Mouse (Mus musculus) embryonic facial prominence, embryonic 11.5 days (tissue): ENCODE data around the gene Banf1. TPM values are rescaled to one million over a fixed set of nuclear protein-coding genes. Genes with fewer than 3 reads are reported as not detected.

Source experiments
- ATAC-seq: fragments of 200-750 bp; cut with Nextera tagmentation; replicated peaks from 2 replicates; pipeline ENCODE4 v1.8.0; 2017; ENCODE audit warnings: low read depth; ENCODE audit not compliant: insufficient number of reproducible peaks, low FRiP score, low TSS enrichment
- DNase-seq: peaks from one replicate; pipeline ENCODE4 v3.0.0-alpha.2; 2015; ENCODE audit warnings: low spot score
- H3K27ac ChIP-seq: fragments of 300-500 bp; sonication (generic); replicated peaks from 2 replicates; pipeline ENCODE4 v1.5.1; 2014; ENCODE audit warnings: mild to moderate bottlenecking, low read depth, low read length, control low read depth
- H3K27me3 ChIP-seq: fragments of 300-500 bp; sonication (generic); 2 replicates; pipeline ENCODE4 v1.6.1; 2014; ENCODE audit warnings: mild to moderate bottlenecking, low read length, moderate library complexity, mixed read lengths; ENCODE audit not compliant: control insufficient read depth, insufficient read depth
- H3K36me3 ChIP-seq: fragments of 300-500 bp; sonication (generic); replicated peaks from 2 replicates; pipeline ENCODE4 v1.6.1; 2014; ENCODE audit warnings: low read depth, mild to moderate bottlenecking, low read length, moderate library complexity, mixed read lengths; ENCODE audit not compliant: control insufficient read depth, insufficient read depth
- H3K4me1 ChIP-seq: fragments of 300-500 bp; sonication (generic); 2 replicates; pipeline ENCODE4 v1.6.1; 2014; ENCODE audit warnings: low read length, mixed read lengths; ENCODE audit not compliant: control insufficient read depth, insufficient read depth
- H3K4me2 ChIP-seq: fragments of 300-500 bp; sonication (generic); 2 replicates; pipeline ENCODE4 v1.6.1; 2014; ENCODE audit warnings: low read depth, mild to moderate bottlenecking, control low read depth, low read length, moderate library complexity
- H3K4me3 ChIP-seq: fragments of 300-500 bp; sonication (generic); 2 replicates; pipeline ENCODE4 v1.5.1; 2014; ENCODE audit warnings: low read depth, low read length, control low read depth
- H3K9ac ChIP-seq: fragments of 300-500 bp; sonication (generic); replicated peaks from 2 replicates; pipeline ENCODE4 v1.6.1; 2014; ENCODE audit warnings: mild to moderate bottlenecking, control low read depth, low read length
- H3K9me3 ChIP-seq: fragments of 300-500 bp; sonication (generic); replicated peaks from 2 replicates; pipeline ENCODE4 v1.6.1; 2016; ENCODE audit warnings: mild to moderate bottlenecking, low read length, inconsistent platforms, mixed read lengths; ENCODE audit not compliant: control insufficient read depth
- WGBS: fragments of 180-500 bp; shearing (Covaris S2); extraction: QIAGEN DNeasy Blood & Tissue Kit; methylation state at CpG from one replicate; pipeline ENCODE4 v1.1.7; 2014; 5-methylcytosine and 5-hydroxymethylcytosine counted together
- polyA plus RNA-seq: library from polyadenylated mRNA; unstranded; fragments of >200 nt; fragmentation: Nextera tagmentation; extraction: Ambion mirVana; gene quantifications from 2 replicates; pipeline ENCODE4 v1.2.1, GENCODE M21; 2014

The Banf1 gene
- polyA plus RNA-seq, 1 experiment from 2014 or later: 464 TPM

GRCm38 (mm10) chr19:5334741-5335140 is 32.2 kb downstream of the Banf1 start:
- no peak overlapping the region for H3K4me3 ChIP-seq
- ATAC-seq: no peak

GRCm38 (mm10) chr19:5327970-5328369 is 39.0 kb downstream of the Banf1 start:
- Histone ChIP-seq H3K4me2 (no peak overlapping the region), H3K27me3 (no peaks in the 10 kb centered on the region), H3K4me3 (no peak overlapping the region), H3K4me1 (no peaks in the 10 kb centered on the region), H3K9ac (no peak overlapping the region), H3K27ac (no peak overlapping the region), H3K9me3 (no peaks in the 10 kb centered on the region), H3K36me3 (no peaks in the 10 kb centered on the region)
- ATAC-seq (no peak), DNase-seq (no peak)
- 72% methylated on average over 19 of the region's 19 CpGs for WGBS

More at GRCm38 (mm10) chr19:5334741-5335140, 32.2 kb downstream of the Banf1 start:
- no peak overlapping the region for H3K9ac ChIP-seq
- H3K9me3 ChIP-seq: no peaks in the 10 kb centered on the region
- H3K27ac ChIP-seq: no peak overlapping the region
- no peaks in the 10 kb centered on the region for H3K27me3 ChIP-seq
- 74% methylated on average over 5 of the region's 5 CpGs for WGBS
- no peak overlapping the region for H3K4me2 ChIP-seq
- H3K4me1 ChIP-seq: no peaks in the 10 kb centered on the region
- DNase-seq: no peak
- H3K36me3 ChIP-seq: no peaks in the 10 kb centered on the region

- H3K36me3 ChIP-seq: no peaks in the 10 kb centered on the region
- no peak overlapping the region for H3K27ac ChIP-seq
- 67% methylated on average over 17 of the region's 17 CpGs for WGBS
- no peaks in the 10 kb centered on the region for H3K9me3 ChIP-seq
- H3K4me1 ChIP-seq: no peaks in the 10 kb centered on the region
- no peak for ATAC-seq
- H3K4me2 ChIP-seq: no peak overlapping the region
- no peak for DNase-seq
- no peak overlapping the region for H3K4me3 ChIP-seq
- H3K9ac ChIP-seq: no peak overlapping the region
- H3K27me3 ChIP-seq: no peaks in the 10 kb centered on the region
These were observed 43.2 kb downstream of the Banf1 start for GRCm38 (mm10) chr19:5323801-5324200.

Other genes starting within 250 kb of the Banf1 start
- gene Klc2, start 248.6 kb downstream of the Banf1 start, polyA plus RNA-seq: 18.9 and 19.8 TPM in 2 replicates
- 24.4 and 28.4 TPM in 2 replicates for gene Pacs1, start 94.0 kb downstream of the Banf1 start, polyA plus RNA-seq
- 375 and 387 TPM in 2 replicates for gene Sf3b2, start 71.7 kb downstream of the Banf1 start, polyA plus RNA-seq
- 8.5 and 11.3 TPM in 2 replicates for gene Gal3st3, start 68.8 kb downstream of the Banf1 start, polyA plus RNA-seq
- gene Catsper1, start 31.4 kb downstream of the Banf1 start, polyA plus RNA-seq: not detected in 2 replicates
- gene Cst6, start 17.6 kb downstream of the Banf1 start, polyA plus RNA-seq: 0.69 and 1.3 TPM in 2 replicates
- 58.2 and 63.7 TPM in 2 replicates for gene Eif1ad, start 427 bp downstream of the Banf1 start, polyA plus RNA-seq
- 72.9 and 76.1 TPM in 2 replicates for gene Sart1, start 21.5 kb upstream of the Banf1 start, polyA plus RNA-seq
- 0.15 and 0.36 TPM in 2 replicates for gene Tsga10ip, start 35.4 kb upstream of the Banf1 start, polyA plus RNA-seq
- gene Drap1, start 57.8 kb upstream of the Banf1 start, polyA plus RNA-seq: 204 and 213 TPM in 2 replicates
- gene AI837181, start 58.0 kb upstream of the Banf1 start, polyA plus RNA-seq: 33.2 and 36.7 TPM in 2 replicates
- not detected in 2 replicates for gene Fosl1, start 80.4 kb upstream of the Banf1 start, polyA plus RNA-seq
- gene Ccdc85b, start 90.7 kb upstream of the Banf1 start, polyA plus RNA-seq: 7.5 and 7.8 TPM in 2 replicates
- 105 and 115 TPM in 2 replicates for gene Fibp, start 93.4 kb upstream of the Banf1 start, polyA plus RNA-seq
- 1.1 and 1.4 TPM in 2 replicates for gene Ctsw, start 101.3 kb upstream of the Banf1 start, polyA plus RNA-seq
- 80.9 and 91.9 TPM in 2 replicates for gene Efemp2, start 106.8 kb upstream of the Banf1 start, polyA plus RNA-seq
- 29.6 and 39.2 TPM in 2 replicates for gene Mus81, start 121.2 kb upstream of the Banf1 start, polyA plus RNA-seq
- gene Cfl1, start 123.3 kb upstream of the Banf1 start, polyA plus RNA-seq: 3,308 and 3,397 TPM in 2 replicates
- not detected in 2 replicates for gene 1700020D05Rik, start 136.6 kb upstream of the Banf1 start, polyA plus RNA-seq
- 8.7 and 9.8 TPM in 2 replicates for gene Snx32, start 143.4 kb upstream of the Banf1 start, polyA plus RNA-seq
- gene Ovol1, start 193.5 kb upstream of the Banf1 start, polyA plus RNA-seq: 0.62 and 1.4 TPM in 2 replicates
- gene Ap5b1, start 200.9 kb upstream of the Banf1 start, polyA plus RNA-seq: 1.7 and 2.1 TPM in 2 replicates
- gene Rnaseh2c, start 234.7 kb upstream of the Banf1 start, polyA plus RNA-seq: 156 and 157 TPM in 2 replicates
- 28.9 and 32.2 TPM in 2 replicates for gene Kat5, start 243.1 kb upstream of the Banf1 start, polyA plus RNA-seq